Mouse (Mus musculus): ENCODE measurements around the gene Osbpl10.

DNA sequence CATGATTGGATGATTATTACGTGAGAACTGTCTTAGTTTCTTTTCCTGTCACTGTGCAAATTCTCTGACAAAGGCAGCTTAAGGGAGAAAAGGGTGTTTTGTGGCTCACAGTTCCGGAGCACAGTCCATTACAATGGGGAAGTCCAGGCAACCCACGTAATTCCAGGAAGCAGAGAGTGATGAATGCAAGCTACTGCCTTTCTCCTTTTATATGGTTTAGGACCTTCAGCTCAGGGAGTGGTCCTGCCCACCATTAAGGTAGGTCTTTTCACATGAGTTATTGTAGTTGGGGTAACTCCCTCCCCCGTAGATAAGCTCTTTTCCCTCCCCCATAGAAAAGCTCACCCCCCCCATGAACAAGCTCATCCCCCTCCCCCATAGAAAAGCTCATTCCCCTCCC lies 52.2 kb downstream of the Osbpl10 start:
- TF ChIP-seq FLI1 (IDR thresholded peaks at IDR 0.05; ENCODE audit: low read length) (no peak), GATA1 (IDR thresholded peaks at IDR 0.05; ENCODE audit: borderline replicate concordance, low read length) (no peak)
